Mouse (Mus musculus) embryonic facial prominence, embryonic 11.5 days (tissue): Measurements from ENCODE around the gene Rasl10a. TPM values are rescaled to one million over a fixed set of nuclear protein-coding genes. Genes with fewer than 3 reads are reported as not detected.

Experiments
- ATAC-seq: fragments of 200-750 bp; cut with Nextera tagmentation; replicated peaks from 2 replicates; pipeline ENCODE4 v1.8.0; 2017; ENCODE audit warnings: low read depth; ENCODE audit not compliant: insufficient number of reproducible peaks, low FRiP score, low TSS enrichment
- DNase-seq: peaks from one replicate; pipeline ENCODE4 v3.0.0-alpha.2; 2015; ENCODE audit warnings: low spot score
- H3K27ac ChIP-seq: fragments of 300-500 bp; sonication (generic); replicated peaks from 2 replicates; pipeline ENCODE4 v1.5.1; 2014; ENCODE audit warnings: mild to moderate bottlenecking, low read depth, low read length, control low read depth
- H3K27me3 ChIP-seq: fragments of 300-500 bp; sonication (generic); 2 replicates; pipeline ENCODE4 v1.6.1; 2014; ENCODE audit warnings: mild to moderate bottlenecking, low read length, moderate library complexity, mixed read lengths; ENCODE audit not compliant: control insufficient read depth, insufficient read depth
- H3K36me3 ChIP-seq: fragments of 300-500 bp; sonication (generic); replicated peaks from 2 replicates; pipeline ENCODE4 v1.6.1; 2014; ENCODE audit warnings: low read depth, mild to moderate bottlenecking, low read length, moderate library complexity, mixed read lengths; ENCODE audit not compliant: control insufficient read depth, insufficient read depth
- H3K4me1 ChIP-seq: fragments of 300-500 bp; sonication (generic); 2 replicates; pipeline ENCODE4 v1.6.1; 2014; ENCODE audit warnings: low read length, mixed read lengths; ENCODE audit not compliant: control insufficient read depth, insufficient read depth
- H3K4me2 ChIP-seq: fragments of 300-500 bp; sonication (generic); 2 replicates; pipeline ENCODE4 v1.6.1; 2014; ENCODE audit warnings: low read depth, mild to moderate bottlenecking, control low read depth, low read length, moderate library complexity
- H3K4me3 ChIP-seq: fragments of 300-500 bp; sonication (generic); 2 replicates; pipeline ENCODE4 v1.5.1; 2014; ENCODE audit warnings: low read depth, low read length, control low read depth
- H3K9ac ChIP-seq: fragments of 300-500 bp; sonication (generic); replicated peaks from 2 replicates; pipeline ENCODE4 v1.6.1; 2014; ENCODE audit warnings: mild to moderate bottlenecking, control low read depth, low read length
- H3K9me3 ChIP-seq: fragments of 300-500 bp; sonication (generic); replicated peaks from 2 replicates; pipeline ENCODE4 v1.6.1; 2016; ENCODE audit warnings: mild to moderate bottlenecking, low read length, inconsistent platforms, mixed read lengths; ENCODE audit not compliant: control insufficient read depth
- WGBS: fragments of 180-500 bp; shearing (Covaris S2); extraction: QIAGEN DNeasy Blood & Tissue Kit; methylation state at CpG from one replicate; pipeline ENCODE4 v1.1.7; 2014; 5-methylcytosine and 5-hydroxymethylcytosine counted together
- microRNA-seq: library from miRNA; unstranded; fragments of <30 nt; microRNA quantifications from one replicate; pipeline ENCODE4, GENCODE M21; 2016; ENCODE audit warnings: borderline number of aligned reads
- polyA plus RNA-seq: library from polyadenylated mRNA; unstranded; fragments of >200 nt; fragmentation: Nextera tagmentation; extraction: Ambion mirVana; gene quantifications from 2 replicates; pipeline ENCODE4 v1.2.1, GENCODE M21; 2014

Rasl10a gene
- polyA plus RNA-seq, 1 experiment from 2014 or later: 0.49 TPM

GRCm38 (mm10) chr11:5103986-5104509 lies 46.1 kb downstream of the Rasl10a start:
- H3K27ac ChIP-seq: no peak overlapping the region
- H3K9me3 ChIP-seq: no peaks in the 10 kb centered on the region
- ATAC-seq: no peak
- H3K4me2 ChIP-seq: no peak overlapping the region
- H3K27me3 ChIP-seq: no peaks in the 10 kb centered on the region
- WGBS: 86% methylated on average over 4 of the region's 4 CpGs
- H3K36me3 ChIP-seq: no peaks in the 10 kb centered on the region
- H3K4me3 ChIP-seq: no peak overlapping the region
- H3K4me1 ChIP-seq: no peaks in the 10 kb centered on the region
- no peak overlapping the region for H3K9ac ChIP-seq
- no peak for DNase-seq

GRCm38 (mm10) chr11:5109441-5109840 lies 51.5 kb downstream of the Rasl10a start:
- ATAC-seq: no peak
- 70% methylated on average over 8 of the region's 8 CpGs for WGBS
- Histone ChIP-seq H3K4me2 (no peak overlapping the region), H3K27ac (no peak overlapping the region), H3K4me1 (no peaks in the 10 kb centered on the region), H3K4me3 (no peak overlapping the region), H3K27me3 (no peaks in the 10 kb centered on the region), H3K9me3 (no peaks in the 10 kb centered on the region), H3K36me3 (no peaks in the 10 kb centered on the region), H3K9ac (no peak overlapping the region)
- DNase-seq: no peak

Small RNA genes lying within 50 kb of the gene (microRNA-seq; reads per million reads assigned to microRNA genes)
- not detected for gene Gm47296

Other genes starting within 250 kb of the Rasl10a start
- 52.1 and 52.3 TPM in 2 replicates for gene Nf2, start 208.6 kb upstream of the Rasl10a start, polyA plus RNA-seq
- gene Nipsnap1, start 184.2 kb upstream of the Rasl10a start, polyA plus RNA-seq: 78.9 and 79.9 TPM in 2 replicates
- gene Thoc5, start 162.8 kb upstream of the Rasl10a start, polyA plus RNA-seq: 55.0 and 56.1 TPM in 2 replicates
- 0.42 and 0.53 TPM in 2 replicates for gene Nefh, start 110.1 kb upstream of the Rasl10a start, polyA plus RNA-seq
- gene Ap1b1, start 71.3 kb upstream of the Rasl10a start, polyA plus RNA-seq: 46.4 and 54.8 TPM in 2 replicates
- 24.1 and 27.8 TPM in 2 replicates for gene Gas2l1, start 7.2 kb downstream of the Rasl10a start, polyA plus RNA-seq
- 15.3 and 21.4 TPM in 2 replicates for gene Rhbdd3, start 40.8 kb downstream of the Rasl10a start, polyA plus RNA-seq
- 437 and 443 TPM in 2 replicates for gene Ewsr1, start 41.1 kb downstream of the Rasl10a start, polyA plus RNA-seq
- gene Emid1, start 94.1 kb downstream of the Rasl10a start, polyA plus RNA-seq: 7.8 and 11.9 TPM in 2 replicates
- 7.1 and 8.2 TPM in 2 replicates for gene Kremen1, start 203.4 kb downstream of the Rasl10a start, polyA plus RNA-seq